Mouse (Mus musculus) lung, postnatal 25 days (tissue): ENCODE measurements around the gene Tshz2.

ENCODE experiments used
- DNase-seq: peaks from one replicate; pipeline ENCODE4 v3.0.0; 2022; ENCODE audit warnings: low spot score

Gene Tshz2

DNA sequence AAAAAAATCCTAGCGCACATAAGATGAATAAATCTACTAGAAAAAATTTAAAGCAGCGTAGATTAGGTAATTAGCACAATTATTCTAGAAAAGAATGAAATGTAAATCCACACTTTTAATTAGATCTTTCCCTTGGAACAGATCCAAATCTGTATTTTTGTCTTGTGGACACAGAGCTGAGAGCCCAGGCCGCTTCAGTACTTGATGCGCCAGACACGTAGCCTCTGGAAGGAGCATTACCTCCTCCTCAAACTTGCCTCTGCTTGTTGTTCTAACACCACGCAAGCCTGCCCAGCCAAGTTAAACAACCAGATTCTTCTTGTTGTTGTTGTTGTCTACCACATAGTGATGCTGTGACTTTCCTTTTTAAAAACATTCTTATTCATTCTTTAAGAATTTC lies 310.9 kb downstream of the Tshz2 start:
- no peak for DNase-seq

- no peak for DNase-seq
These were observed 315.3 kb downstream of the Tshz2 start for GRCm38 (mm10) chr2:169948139-169948538.

DNA sequence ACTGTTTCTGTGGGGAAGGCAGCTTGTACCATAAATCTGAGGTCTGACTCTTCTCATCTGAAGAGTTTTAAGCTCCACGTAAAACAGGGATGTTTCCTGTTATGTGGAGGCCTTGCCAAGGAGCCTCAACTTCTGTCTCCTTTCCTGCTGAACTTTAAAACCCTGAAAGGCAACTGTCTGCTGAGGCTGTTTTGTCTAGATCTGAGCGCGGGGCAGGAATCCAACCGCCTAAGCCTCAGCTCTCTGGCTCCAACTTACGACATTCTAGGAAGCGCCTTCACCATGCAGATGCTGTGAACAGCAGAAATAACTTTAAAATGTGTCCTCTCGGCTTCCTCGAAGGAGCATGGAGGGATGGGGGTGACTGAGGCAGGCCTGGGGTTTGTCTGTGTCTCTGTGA lies 318.2 kb downstream of the Tshz2 start:
- DNase-seq, result no peak

DNA sequence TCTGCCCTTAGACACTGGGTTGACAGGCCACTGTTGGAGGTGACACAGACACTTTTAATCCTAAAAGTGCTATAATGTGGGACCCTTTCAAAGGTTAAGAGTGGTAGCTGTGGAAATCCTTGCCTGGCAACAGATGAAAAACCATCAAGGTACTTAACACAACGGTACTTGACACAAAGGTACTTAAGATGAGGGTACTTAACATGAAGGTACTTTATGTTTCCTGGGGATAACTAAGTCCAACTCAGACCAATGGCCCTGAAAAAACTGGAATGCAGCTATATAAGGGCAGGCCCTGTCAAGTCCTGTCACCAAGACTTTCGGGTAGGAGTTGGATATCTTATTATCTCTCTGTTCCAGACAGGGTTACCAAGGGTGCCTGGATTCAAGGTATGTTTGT lies 320.2 kb downstream of the Tshz2 start:
- peak; percentile 58 for DNase-seq

GRCm38 (mm10) chr2:169958736-169959573 lies 326.1 kb downstream of the Tshz2 start:
- no peak for DNase-seq

GRCm38 (mm10) chr2:169961463-169962230 lies 328.8 kb downstream of the Tshz2 start:
- no peak for DNase-seq

GRCm38 (mm10) chr2:169962231-169962600 lies 329.4 kb downstream of the Tshz2 start:
- no peak for DNase-seq

DNA sequence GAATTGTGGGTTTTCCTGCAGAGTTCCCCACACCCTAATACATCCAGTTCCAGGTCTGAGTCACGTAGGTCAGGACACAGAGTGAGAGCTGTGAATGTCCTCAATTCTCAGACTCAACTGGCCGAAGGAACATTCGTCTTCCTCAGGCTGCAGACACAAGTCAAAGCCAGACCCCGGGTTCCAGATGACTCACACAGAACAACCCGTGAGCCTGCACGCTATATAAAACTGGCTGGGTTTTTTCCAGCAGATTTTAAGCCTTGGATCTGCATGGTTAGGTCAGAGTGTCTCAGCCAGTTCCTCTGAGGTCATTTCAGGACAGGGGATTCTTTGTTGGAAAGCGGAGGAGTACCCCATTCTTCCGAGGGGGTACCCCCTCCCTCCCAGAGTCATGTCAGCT lies 330.0 kb downstream of the Tshz2 start:
- no peak for DNase-seq

DNA sequence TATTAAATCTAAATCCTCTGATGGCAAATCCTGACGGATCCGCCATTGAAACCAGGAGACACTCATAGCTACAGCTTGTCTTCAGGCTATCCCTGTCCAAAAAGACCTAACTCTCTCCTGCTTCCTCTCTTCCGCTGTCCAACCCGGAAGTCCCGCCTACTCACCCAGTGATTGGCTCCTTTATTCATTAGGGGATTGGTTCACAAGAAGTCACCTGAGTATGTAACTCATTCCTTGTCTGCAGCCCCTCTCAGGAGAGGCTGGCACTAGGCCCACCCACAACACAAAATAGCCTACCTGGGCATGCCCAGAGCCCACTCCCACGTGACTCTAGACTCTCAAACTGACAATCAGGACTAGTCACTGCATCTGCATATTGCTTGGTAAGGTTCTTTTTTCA lies 337.7 kb downstream of the Tshz2 start:
- no peak for DNase-seq

DNA sequence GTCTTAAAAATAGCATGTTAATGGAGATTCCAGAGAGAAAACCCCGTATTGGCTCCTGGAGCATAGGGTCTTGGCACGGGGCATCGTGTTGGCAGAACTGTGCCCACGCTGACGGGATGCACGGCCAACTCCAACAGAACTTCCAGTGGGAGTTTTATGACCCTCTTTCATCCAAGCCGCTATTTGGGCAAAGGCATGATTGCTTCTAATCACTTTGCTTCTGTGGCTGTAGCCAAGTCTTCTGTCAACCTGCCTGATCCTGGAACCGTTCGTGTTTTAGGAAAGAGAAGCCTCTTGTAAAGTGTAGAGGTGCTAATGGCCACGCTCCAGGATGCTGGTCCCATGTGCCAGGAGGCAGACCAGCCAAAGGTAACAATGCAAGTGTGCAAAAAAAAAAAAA lies 350.1 kb downstream of the Tshz2 start:
- DNase-seq, result no peak

- no peak for DNase-seq
These were observed 354.4 kb downstream of the Tshz2 start for GRCm38 (mm10) chr2:169987186-169987585.

GRCm38 (mm10) chr2:169989186-169989585 lies 356.4 kb downstream of the Tshz2 start:
- no peak for DNase-seq

GRCm38 (mm10) chr2:169990991-169991390 lies 358.2 kb downstream of the Tshz2 start:
- DNase-seq, result no peak

GRCm38 (mm10) chr2:169995987-169996386 lies 363.2 kb downstream of the Tshz2 start:
- peak; percentile 17 for DNase-seq

DNA sequence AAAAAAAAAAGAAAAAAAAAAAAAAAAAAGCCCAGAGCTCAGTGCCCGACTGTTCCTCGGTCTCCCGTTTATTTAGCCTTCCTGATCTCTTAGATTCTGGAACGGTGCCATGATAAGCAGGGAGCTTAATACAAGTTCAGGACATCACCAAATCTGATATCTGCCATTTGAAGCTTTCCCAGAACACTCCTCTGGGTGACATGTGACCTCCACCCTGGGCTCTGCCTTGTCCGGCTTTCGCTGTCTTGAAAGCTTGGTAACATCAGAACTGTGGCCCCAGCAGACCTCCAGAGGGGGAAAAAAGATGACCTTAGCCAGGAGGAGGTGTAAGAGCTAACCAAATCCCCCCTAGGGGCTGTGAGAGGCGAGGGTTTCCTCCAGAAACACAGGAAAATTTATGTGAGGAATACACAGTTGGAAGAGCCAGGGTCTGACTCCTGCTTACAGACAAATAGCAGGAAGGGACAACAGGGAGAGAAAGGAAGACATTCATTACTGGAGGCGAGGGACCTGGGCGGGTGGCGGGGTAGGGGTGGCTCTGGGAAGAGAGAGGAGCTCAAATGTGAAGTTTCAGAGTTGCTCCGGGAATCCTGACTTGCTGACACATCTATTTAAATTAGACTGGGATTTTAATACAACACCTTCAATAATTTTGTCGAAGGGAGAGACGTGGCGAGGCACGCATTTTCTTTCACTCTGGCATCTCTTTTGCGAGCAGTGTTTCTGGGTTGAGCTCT lies 363.9 kb downstream of the Tshz2 start:
- DNase-seq, result no peak

GRCm38 (mm10) chr2:169997276-169998049 lies 364.6 kb downstream of the Tshz2 start:
- DNase-seq, result no peak

DNA sequence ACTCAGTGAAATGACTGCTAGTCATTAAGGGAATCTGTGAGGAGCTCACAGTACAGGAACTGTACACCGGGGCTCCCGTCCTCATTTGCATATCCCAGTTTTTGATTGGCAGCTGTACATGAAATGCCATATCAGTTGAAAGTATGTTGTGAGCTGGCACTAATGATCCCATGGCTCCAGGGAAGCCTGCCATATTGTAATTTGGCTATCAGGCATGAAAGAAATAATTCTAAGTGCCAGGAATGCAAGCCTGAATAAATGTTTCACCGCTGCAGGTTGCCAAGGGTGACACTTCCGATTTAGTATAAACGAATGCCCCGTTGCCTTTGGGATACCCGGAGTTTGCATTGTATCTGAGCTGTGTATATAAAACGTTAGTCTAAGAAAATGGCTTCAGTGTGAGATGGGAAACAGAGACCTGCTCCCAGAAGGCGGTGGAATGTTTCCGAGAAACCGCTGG lies 366.1 kb downstream of the Tshz2 start:
- DNase-seq, result no peak

- DNase-seq, result peak; percentile 78
These were observed 370.0 kb downstream of the Tshz2 start for GRCm38 (mm10) chr2:170002594-170003504.

- no peak for DNase-seq
These were observed 370.9 kb downstream of the Tshz2 start for GRCm38 (mm10) chr2:170003666-170004065.

DNA sequence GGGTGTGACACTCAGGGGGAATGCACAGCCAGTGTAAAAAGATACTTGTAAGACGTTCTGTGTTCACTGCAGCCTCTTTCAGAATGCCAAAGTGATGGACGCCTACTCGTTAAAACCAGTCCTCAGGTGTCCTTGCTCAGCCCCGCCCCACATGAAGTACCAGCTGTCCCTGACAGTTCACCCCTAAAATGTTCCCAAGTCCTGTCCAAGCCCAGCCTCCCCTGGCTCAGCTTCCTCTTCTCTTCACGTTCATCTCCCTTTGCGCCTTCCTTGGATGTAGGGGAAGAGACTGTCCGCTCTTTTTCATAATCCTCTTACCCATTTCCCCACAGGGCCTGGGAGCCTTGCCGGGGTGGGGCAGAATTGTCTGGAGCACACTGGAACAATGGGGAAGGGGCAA lies 374.0 kb downstream of the Tshz2 start:
- no peak for DNase-seq
